Mouse (Mus musculus) C2C12 (cell line): Measurements from ENCODE around the gene Ccnjl. TPM values are rescaled to one million over a fixed set of nuclear protein-coding genes. Genes with fewer than 3 reads are reported as not detected.

Source experiments
- H3K27me3 ChIP-seq: one replicate; pipeline ENCODE4 v1.6.1; 2011; ENCODE audit not compliant: control insufficient read depth, insufficient read depth, insufficient read length
- H3K36me3 ChIP-seq: one replicate; pipeline ENCODE4 v1.6.1; 2011; ENCODE audit not compliant: control insufficient read depth, insufficient read depth
- H3K4me3 ChIP-seq: one replicate; pipeline ENCODE4 v1.5.1; 2011; ENCODE audit warnings: mild to moderate bottlenecking, control low read depth; ENCODE audit not compliant: poor library complexity, insufficient read depth, severe bottlenecking
- H3K79me2 ChIP-seq: one replicate; pipeline ENCODE4 v1.6.1; 2011; ENCODE audit not compliant: control insufficient read depth, insufficient read depth
- H3K79me3 ChIP-seq: one replicate; pipeline ENCODE4 v1.6.1; 2011; ENCODE audit warnings: low read depth, control low read depth
- H3ac ChIP-seq: one replicate; pipeline ENCODE3; 2011; ENCODE audit warnings: low read depth; ENCODE audit not compliant: control insufficient read depth, insufficient read length
- CEBPB ChIP-seq: IDR thresholded peaks from one replicate; pipeline ENCODE4 v1.6.1; 2011; ENCODE audit warnings: low read depth, mild to moderate bottlenecking, control low read depth, moderate library complexity
- CTCF ChIP-seq: IDR thresholded peaks from one replicate; pipeline ENCODE4 v1.5.1; 2011; ENCODE audit not compliant: control insufficient read depth, insufficient read depth, insufficient read length
- FOSL1 ChIP-seq: IDR thresholded peaks from one replicate; pipeline ENCODE4 v1.8.0; 2011; ENCODE audit warnings: mild to moderate bottlenecking, low read length; ENCODE audit not compliant: poor library complexity, insufficient read depth, severe bottlenecking
- MAX ChIP-seq: IDR thresholded peaks from one replicate; pipeline ENCODE4 v1.6.1; 2011; ENCODE audit warnings: mild to moderate bottlenecking, control low read depth
- MYOD1 ChIP-seq: IDR thresholded peaks from one replicate; pipeline ENCODE4 v1.6.1; 2011; ENCODE audit warnings: low read depth; ENCODE audit not compliant: control insufficient read depth, insufficient read length
- MYOG ChIP-seq: IDR thresholded peaks from one replicate; pipeline ENCODE4 v1.6.1; 2011; ENCODE audit not compliant: control insufficient read depth, insufficient read length; ENCODE audit errors: extremely low read depth
- USF1 ChIP-seq: IDR thresholded peaks from one replicate; pipeline ENCODE4 v1.6.1; 2011; ENCODE audit warnings: low read depth, mild to moderate bottlenecking, control low read depth, moderate library complexity
- polyA plus RNA-seq: library from polyadenylated mRNA; unstranded; fragments of >200 nt; fragmentation: generic; extraction: Trizol; gene quantifications from one replicate; pipeline ENCODE4 v1.2.1, GENCODE M21; 2012; ENCODE audit warnings: missing spikeins

Ccnjl gene
- polyA plus RNA-seq, 1 experiment: 0.11 TPM

DNA sequence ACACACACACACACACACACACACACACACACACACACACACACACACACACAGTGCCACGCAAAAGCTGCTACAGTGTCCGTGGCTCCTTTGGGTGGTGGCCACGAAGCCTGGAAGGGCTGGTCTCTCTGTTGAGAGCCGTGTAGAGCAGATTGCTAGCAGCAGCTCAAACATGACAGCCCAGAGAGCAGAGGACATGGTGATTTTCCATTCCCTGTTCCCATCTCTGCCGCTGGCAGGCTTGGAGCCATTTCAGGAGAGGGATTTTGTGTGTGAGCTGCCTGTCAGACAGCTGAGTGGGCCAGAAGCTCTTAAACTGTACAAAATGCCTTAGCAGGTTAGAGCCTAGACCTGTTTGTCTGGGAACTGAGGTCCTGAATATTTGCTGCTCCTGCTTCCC is 38.1 kb downstream of the Ccnjl start:
- no peaks in the 10 kb centered on the region for H3K79me3 ChIP-seq
- H3K79me2 ChIP-seq: no peaks in the 10 kb centered on the region
- no peaks in the 10 kb centered on the region for H3K36me3 ChIP-seq
- H3K4me3 ChIP-seq: no peak overlapping the region
- H3K27me3 ChIP-seq: no peaks in the 10 kb centered on the region
- H3ac ChIP-seq: no peak overlapping the region
- TF ChIP-seq CEBPB (no peak), CTCF (no peak), MYOD1 (no peak), USF1 (no peak), MAX (no peak), FOSL1 (no peak), MYOG (no peak)

DNA sequence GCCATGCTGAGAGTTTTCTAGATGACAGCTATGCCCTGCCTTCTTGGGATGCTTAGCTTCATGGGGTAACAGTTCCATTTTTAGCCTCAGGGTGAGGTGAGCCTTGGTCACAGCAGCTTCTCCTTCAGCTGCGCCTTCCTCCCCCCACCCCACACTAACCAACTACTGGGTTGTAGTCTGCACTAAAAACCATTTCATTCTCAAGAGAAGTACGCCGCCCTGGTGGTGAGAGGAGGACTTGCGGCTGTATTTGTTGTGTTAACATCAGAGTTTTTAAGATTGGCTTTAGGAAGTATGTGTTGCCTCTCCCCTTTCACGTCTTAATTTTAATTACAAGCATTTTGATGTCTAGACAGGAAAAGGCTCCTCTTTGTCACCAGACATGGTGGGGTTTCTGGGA is 39.7 kb downstream of the Ccnjl start:
- Histone ChIP-seq H3K27me3 (no peaks in the 10 kb centered on the region), H3ac (no peak overlapping the region), H3K79me2 (no peaks in the 10 kb centered on the region), H3K4me3 (no peak overlapping the region), H3K36me3 (no peaks in the 10 kb centered on the region), H3K79me3 (no peaks in the 10 kb centered on the region)
- TF ChIP-seq FOSL1 (no peak), CEBPB (no peak), MYOD1 (no peak), CTCF (no peak)

GRCm38 (mm10) chr11:43569188-43569587 is 40.6 kb downstream of the Ccnjl start:
- Histone ChIP-seq H3K79me2 (no peaks in the 10 kb centered on the region), H3K79me3 (no peaks in the 10 kb centered on the region), H3K4me3 (no peak overlapping the region), H3ac (no peak overlapping the region), H3K27me3 (no peaks in the 10 kb centered on the region), H3K36me3 (no peaks in the 10 kb centered on the region)
- no peak for TF ChIP-seq CTCF

- no peaks in the 10 kb centered on the region for H3K36me3 ChIP-seq
Measured at GRCm38 (mm10) chr11:43569595-43569994, 41.0 kb downstream of the Ccnjl start.

GRCm38 (mm10) chr11:43575061-43575375 is 46.4 kb downstream of the Ccnjl start:
- Histone ChIP-seq H3K4me3 (no peak overlapping the region), H3K27me3 (peaks cover 11% of the 10 kb centered on the region), H3K79me2 (no peaks in the 10 kb centered on the region), H3K79me3 (no peaks in the 10 kb centered on the region), H3K36me3 (no peaks in the 10 kb centered on the region), H3ac (no peak overlapping the region)
- no peak for TF ChIP-seq MYOD1
- no peak for TF ChIP-seq MAX
- TF ChIP-seq MYOG: no peak
- no peak for TF ChIP-seq CEBPB
- no peak for TF ChIP-seq USF1
- no peak for TF ChIP-seq FOSL1
- no peak for TF ChIP-seq CTCF

More at GRCm38 (mm10) chr11:43569595-43569994, 41.0 kb downstream of the Ccnjl start:
- no peak overlapping the region for H3K4me3 ChIP-seq
- H3K27me3 ChIP-seq: no peaks in the 10 kb centered on the region
- TF ChIP-seq MAX: no peak
- no peak for TF ChIP-seq CEBPB
- no peak for TF ChIP-seq MYOG
- no peak for TF ChIP-seq MYOD1
- no peak for TF ChIP-seq CTCF
- TF ChIP-seq USF1: no peak
- TF ChIP-seq FOSL1: no peak
- no peak overlapping the region for H3ac ChIP-seq
- no peaks in the 10 kb centered on the region for H3K79me2 ChIP-seq
- H3K79me3 ChIP-seq: no peaks in the 10 kb centered on the region

- Histone ChIP-seq H3K27me3 (peaks cover 14% of the 10 kb centered on the region), H3K79me2 (no peaks in the 10 kb centered on the region), H3ac (no peak overlapping the region), H3K79me3 (no peaks in the 10 kb centered on the region), H3K4me3 (no peak overlapping the region), H3K36me3 (no peaks in the 10 kb centered on the region)
- TF ChIP-seq FOSL1 (no peak), MYOG (no peak), USF1 (no peak), CEBPB (no peak), MYOD1 (no peak), MAX (no peak)
Measured at GRCm38 (mm10) chr11:43575376-43576151, 47.0 kb downstream of the Ccnjl start.
